Mouse (Mus musculus) CD4-positive, CD25-positive, alpha-beta regulatory T cell, adult 2 months (primary cell): Measurements from ENCODE around the gene Aco2.
A peak's percentile ranks its signal among the peaks of the same experiment; 100 is the strongest.

Experiments used
- DNase-seq: peaks from one replicate; pipeline ENCODE4 v3.0.0-alpha.2; 2012; ENCODE audit warnings: low read depth, low spot score

Gene Aco2

GRCm38 (mm10) chr15:81949076-81949475, 77.0 kb downstream of the Aco2 start:
- no peak for DNase-seq

GRCm38 (mm10) chr15:81949476-81950131, 77.5 kb downstream of the Aco2 start:
- no peak for DNase-seq

GRCm38 (mm10) chr15:81950716-81951115, 78.6 kb downstream of the Aco2 start:
- DNase-seq = no peak

- no peak for DNase-seq
Observed at GRCm38 (mm10) chr15:81951159-81951558, 79.0 kb downstream of the Aco2 start.

GRCm38 (mm10) chr15:81952310-81952709, 80.2 kb downstream of the Aco2 start:
- DNase-seq = no peak

- DNase-seq = no peak
Observed at GRCm38 (mm10) chr15:81954151-81954583, 82.1 kb downstream of the Aco2 start.

DNA sequence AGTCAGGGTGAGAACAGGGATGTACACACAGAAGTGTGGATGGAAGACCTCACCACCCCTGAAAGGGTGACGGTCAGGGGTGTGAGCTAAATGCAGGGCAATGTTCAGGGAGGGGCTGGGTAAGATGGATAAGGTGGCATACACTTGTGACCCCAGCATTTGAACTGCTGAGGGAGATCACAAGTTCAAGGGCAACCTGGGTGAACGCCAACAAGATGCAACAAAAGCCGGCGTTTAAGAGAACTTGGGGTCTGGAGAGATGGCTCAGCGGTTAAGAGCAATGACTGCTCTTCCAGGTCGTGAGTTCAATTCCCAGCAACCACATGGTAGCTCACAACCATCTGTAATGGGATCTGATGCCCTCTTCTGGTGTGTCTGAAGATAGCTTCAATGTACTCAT, 82.6 kb downstream of the Aco2 start:
- no peak for DNase-seq

GRCm38 (mm10) chr15:81955414-81955813, 83.3 kb downstream of the Aco2 start:
- no peak for DNase-seq

- DNase-seq = peak; percentile 76
Observed at GRCm38 (mm10) chr15:81956457-81956856, 84.3 kb downstream of the Aco2 start.

- no peak for DNase-seq
Observed at GRCm38 (mm10) chr15:81957598-81957997, 85.5 kb downstream of the Aco2 start.

GRCm38 (mm10) chr15:81958906-81959305, 86.8 kb downstream of the Aco2 start:
- DNase-seq = no peak

- peak; percentile 100 for DNase-seq
Observed at GRCm38 (mm10) chr15:81960171-81961077, 88.3 kb downstream of the Aco2 start, which contains the start of gene Pmm1. Gene Pmm1 (minus strand): TSS chr15:81960930.

GRCm38 (mm10) chr15:81961078-81961451, 89.0 kb downstream of the Aco2 start:
- no peak for DNase-seq

- DNase-seq = no peak
Observed at GRCm38 (mm10) chr15:81964262-81964661, 92.2 kb downstream of the Aco2 start.
